7 mouse cellular contexts compared by ENCODE assay signal in the genomic region with DNA sequence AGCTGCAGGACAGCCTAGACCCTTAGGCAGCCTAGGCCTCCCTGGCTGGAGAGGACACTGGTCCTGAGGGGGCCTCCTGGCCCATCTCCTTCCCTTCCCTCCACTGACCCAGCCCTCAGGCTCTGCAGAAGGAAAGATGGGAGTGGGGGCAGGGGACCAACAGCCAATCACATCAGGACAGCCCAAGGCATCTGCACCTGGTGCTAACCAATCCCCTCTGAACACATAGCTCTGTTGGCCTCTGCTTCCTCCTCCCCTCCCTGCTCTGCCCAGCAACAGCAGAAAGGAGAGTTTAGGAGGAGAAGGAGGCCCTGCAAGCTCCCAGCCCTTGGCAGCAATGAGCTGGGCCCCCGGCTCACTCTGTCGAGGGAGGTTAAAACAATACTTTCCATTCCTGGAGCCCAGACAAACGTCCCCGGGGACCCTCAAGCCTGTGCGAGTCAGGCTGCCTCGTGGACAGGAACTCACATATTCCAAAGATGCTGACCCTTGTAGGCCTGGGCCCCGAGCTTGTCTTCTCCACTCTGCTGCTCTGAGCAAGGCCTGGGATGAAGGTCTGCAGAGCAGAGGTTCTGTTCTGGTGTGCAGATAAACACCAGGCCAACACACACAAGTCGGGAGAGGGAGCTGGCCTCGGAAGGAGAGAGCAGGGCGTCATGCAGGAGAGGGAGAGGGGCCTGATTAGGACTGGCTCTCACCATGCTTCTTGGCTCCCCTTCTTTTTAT. TPM values are rescaled to one million over a fixed set of nuclear protein-coding genes. Genes with fewer than 3 reads are reported as not detected.
A peak's percentile ranks its signal among the peaks of the same experiment; 100 is the strongest.
DNase-seq lines count a peak whose midpoint lies in the region; ATAC-seq lines count a peak whose summit lies in the region.
"Not testable (repeated sequence)": the region's sequence is repeated elsewhere in the genome, so short reads cannot be mapped to it uniquely, and the experiment has no call there.

No protein-coding gene starts in this region.

- not testable (repeated sequence) for DNase-seq in liver, embryonic 11.5 days (ENCODE audit: low spot score)

- H3K4me2 ChIP-seq in forebrain, embryonic 13.5 days; heart, embryonic 14.5 days (ENCODE audit: low read length); hindbrain, embryonic 15.5 days; kidney, embryonic 16.5 days (replicated peaks; ENCODE audit: low read depth, low read length); liver, embryonic 11.5 days; midbrain, embryonic 12.5 days (replicated peaks); neural tube, embryonic 14.5 days (ENCODE audit: low read depth, low read length): not testable (repeated sequence)

- H3K9me3 ChIP-seq in forebrain, embryonic 13.5 days (replicated peaks); heart, embryonic 14.5 days (ENCODE audit: control insufficient read depth, low read length); hindbrain, embryonic 15.5 days; kidney, embryonic 16.5 days (ENCODE audit: low read length); liver, embryonic 11.5 days (ENCODE audit: control insufficient read depth, low read length); midbrain, embryonic 12.5 days; neural tube, embryonic 14.5 days (ENCODE audit: control insufficient read depth, low read length): not testable (repeated sequence)

- not testable (repeated sequence) for H3K36me3 ChIP-seq in forebrain, embryonic 13.5 days (ENCODE audit: poor library complexity, severe bottlenecking); heart, embryonic 14.5 days (ENCODE audit: control insufficient read depth, insufficient read depth, low read length); hindbrain, embryonic 15.5 days; kidney, embryonic 16.5 days (ENCODE audit: insufficient read depth, low read length); liver, embryonic 11.5 days (ENCODE audit: control insufficient read depth, insufficient read depth, low read length); midbrain, embryonic 12.5 days; neural tube, embryonic 14.5 days (ENCODE audit: control insufficient read depth, insufficient read depth, low read length)

- H3K9ac ChIP-seq in forebrain, embryonic 13.5 days; heart, embryonic 14.5 days (ENCODE audit: low read length); hindbrain, embryonic 15.5 days; kidney, embryonic 16.5 days (replicated peaks; ENCODE audit: low read length); liver, embryonic 11.5 days (ENCODE audit: low read depth, low read length); midbrain, embryonic 12.5 days (replicated peaks); neural tube, embryonic 14.5 days (replicated peaks; ENCODE audit: low read depth, low read length): not testable (repeated sequence)

- not testable (repeated sequence) for H3K27ac ChIP-seq in forebrain, embryonic 13.5 days; hindbrain, embryonic 15.5 days (replicated peaks); liver, embryonic 11.5 days (ENCODE audit: low read depth, low read length); midbrain, embryonic 12.5 days (replicated peaks); neural tube, embryonic 14.5 days (ENCODE audit: low read depth, low read length)
- H3K27ac ChIP-seq in heart, embryonic 14.5 days (replicated peaks in 1 of 2; ENCODE audit: control insufficient read depth in 1 of 2, insufficient read depth in 1 of 2, low read depth in 2 of 2, low read length in 2 of 2) = peak overlapping the region; percentile 36 to 55
- peak overlapping the region; percentile 61; the same call in 1 of the 2 replicates for H3K27ac ChIP-seq in kidney, embryonic 16.5 days (ENCODE audit: low read length)

- WGBS in forebrain, embryonic 13.5 days = 72% methylated on average over 3 of the region's 10 CpGs
- WGBS in heart, embryonic 14.5 days = no CpG with 5 or more reads among the region's 10 CpGs
- 67% methylated on average over 3 of the region's 10 CpGs for WGBS in hindbrain, embryonic 15.5 days
- WGBS in kidney, embryonic 16.5 days = 69% methylated on average over 4 of the region's 10 CpGs
- WGBS in liver, embryonic 11.5 days = 80% methylated on average over 2 of the region's 10 CpGs
- 55% methylated on average over 2 of the region's 10 CpGs for WGBS in midbrain, embryonic 12.5 days
- WGBS in neural tube, embryonic 14.5 days = 85% methylated on average over 3 of the region's 10 CpGs

- not testable (repeated sequence) for H3K4me3 ChIP-seq in forebrain, embryonic 13.5 days; heart, embryonic 14.5 days (ENCODE audit: control insufficient read depth in 1 of 2, insufficient read depth in 1 of 2, low read depth in 1 of 2, low read length in 2 of 2); hindbrain, embryonic 15.5 days; kidney, embryonic 16.5 days (ENCODE audit: low read length); liver, embryonic 11.5 days (ENCODE audit: low read depth, low read length); midbrain, embryonic 12.5 days; neural tube, embryonic 14.5 days (ENCODE audit: low read depth, low read length)

- H3K27me3 ChIP-seq in forebrain, embryonic 13.5 days; heart, embryonic 14.5 days (ENCODE audit: control insufficient read depth, insufficient read depth, low read length); hindbrain, embryonic 15.5 days; kidney, embryonic 16.5 days (ENCODE audit: insufficient read depth, low read length); liver, embryonic 11.5 days (replicated peaks; ENCODE audit: control insufficient read depth, insufficient read depth, low read length); midbrain, embryonic 12.5 days; neural tube, embryonic 14.5 days (ENCODE audit: control insufficient read depth, insufficient read depth, low read length): not testable (repeated sequence)

- ATAC-seq in forebrain, embryonic 13.5 days = peak; percentile 75; the same call in 1 of the 2 replicates
- peak; percentile 89 for ATAC-seq in heart, embryonic 14.5 days (ENCODE audit: insufficient number of reproducible peaks, insufficient read depth, low FRiP score, low read depth)
- ATAC-seq in hindbrain, embryonic 15.5 days (ENCODE audit: low FRiP score, low read depth) = peak; percentile 94
- peak; percentile 98 for ATAC-seq in kidney, embryonic 16.5 days (ENCODE audit: low FRiP score, low TSS enrichment)
- ATAC-seq in liver, embryonic 11.5 days (replicated peaks; ENCODE audit: low FRiP score) = peak; percentile 68
- peak; percentile 91 for ATAC-seq in midbrain, embryonic 12.5 days (ENCODE audit: low FRiP score, low read depth)
- ATAC-seq in neural tube, embryonic 14.5 days (ENCODE audit: low read depth) = peak; percentile 84

- not testable (repeated sequence) for H3K4me1 ChIP-seq in forebrain, embryonic 13.5 days; heart, embryonic 14.5 days (ENCODE audit: control insufficient read depth in 2 of 2, insufficient read depth in 2 of 2, low read length in 2 of 2); hindbrain, embryonic 15.5 days (replicated peaks); kidney, embryonic 16.5 days (ENCODE audit: insufficient read depth, low read length); liver, embryonic 11.5 days (replicated peaks; ENCODE audit: control insufficient read depth, insufficient read depth, low read length); midbrain, embryonic 12.5 days; neural tube, embryonic 14.5 days (ENCODE audit: control insufficient read depth, insufficient read depth, low read length)

RNA-seq across cellular contexts. Expression of gene Maged2, which starts 31.5 kb away (rescaled TPM):
- 248 and 257 TPM in 2 replicates for polyA plus RNA-seq in forebrain, embryonic 13.5 days (2015; fragmentation: Nextera tagmentation; extraction: Ambion mirVana)
- 590 and 670 TPM in 2 replicates for polyA plus RNA-seq in heart, embryonic 14.5 days (2014; fragmentation: Nextera tagmentation; extraction: Ambion mirVana)
- 488 and 500 TPM in 2 replicates for polyA plus RNA-seq in hindbrain, embryonic 15.5 days (2015; fragmentation: Nextera tagmentation; extraction: Ambion mirVana)
- 723 and 769 TPM in 2 replicates for polyA plus RNA-seq in kidney, embryonic 16.5 days (2015; fragmentation: Nextera tagmentation; extraction: Ambion mirVana)
- polyA plus RNA-seq in liver, embryonic 11.5 days (2014; fragmentation: Nextera tagmentation; extraction: Ambion mirVana) = 198 and 202 TPM in 2 replicates
- 301 and 342 TPM in 2 replicates for polyA plus RNA-seq in midbrain, embryonic 12.5 days (2016; fragmentation: Nextera tagmentation; extraction: Ambion mirVana)
- polyA plus RNA-seq in neural tube, embryonic 14.5 days (2014; fragmentation: Nextera tagmentation; extraction: Ambion mirVana) = 502 and 520 TPM in 2 replicates
